In genomic region chr9:58295766-58296361, GRCm38 (mm10) we compare ENCODE assay signal across 8 mouse cellular contexts. TPM values are rescaled to one million over a fixed set of nuclear protein-coding genes. Genes with fewer than 3 reads are reported as not detected.
DNase-seq lines count a peak whose midpoint lies in the region; ATAC-seq and TF ChIP-seq lines count a peak whose summit lies in the region.

No protein-coding gene starts in this region.

- TF ChIP-seq CTCF in kidney, adult 2 months (conservative IDR thresholded peaks at IDR 0.05; ENCODE audit: insufficient read depth, insufficient read length, low read depth, low read length): no peak
- TF ChIP-seq CTCF in intestine, postnatal 0 days (IDR thresholded peaks at IDR 0.05; ENCODE audit: low read depth): peak; percentile 59

- WGBS in kidney, adult 2 months: 55% methylated on average over 9 of the region's 9 CpGs
- WGBS in intestine, postnatal 0 days: 47% methylated on average over 9 of the region's 9 CpGs

- 0 out of 2 replicates have a peak, but pooled peaks have one; percentile 8 for ATAC-seq in intestine, postnatal 0 days
- ATAC-seq in inflammation-experienced regulatory T-cells, adult 6 months: no peak
- no peak for ATAC-seq in megakaryocyte progenitor cell, adult 5-6 weeks (replicated peaks; ENCODE audit: poor library complexity)

- DNase-seq in kidney, adult 2 months: peak; percentile 63
- no peak for DNase-seq in kidney, adult 9 months
- peak; percentile 43 to 75 for DNase-seq in gastrocnemius, adult 8-10 months (ENCODE audit: low spot score in 2 of 2)
- DNase-seq in lung, postnatal 14 days: peak; percentile 63
- DNase-seq in cerebellum, postnatal 4 days (ENCODE audit: low spot score in 2 of 2): no peak

- no peak overlapping the region for H3K4me3 ChIP-seq in kidney, adult 2 months (ENCODE audit: insufficient read depth, low read depth, low read length)
- no peak overlapping the region for H3K4me3 ChIP-seq in intestine, postnatal 0 days (ENCODE audit: low read depth, low read length)

- no peaks in the 10 kb centered on the region for H3K36me3 ChIP-seq in kidney, adult 2 months (ENCODE audit: control insufficient read depth, insufficient read depth, low read length)
- H3K36me3 ChIP-seq in intestine, postnatal 0 days (ENCODE audit: control insufficient read depth, insufficient read depth): no peaks in the 10 kb centered on the region

- H3K4me2 ChIP-seq in intestine, postnatal 0 days (replicated peaks; ENCODE audit: low read depth): no peak overlapping the region

- H3K4me1 ChIP-seq in kidney, adult 2 months (ENCODE audit: control insufficient read depth, insufficient read depth, low read length): no peaks in the 10 kb centered on the region
- 0 out of 2 replicates have a peak, but pooled peaks cover 4% of the 10 kb centered on the region for H3K4me1 ChIP-seq in intestine, postnatal 0 days (replicated peaks; ENCODE audit: control insufficient read depth, insufficient read depth, low read length)

- H3K9ac ChIP-seq in intestine, postnatal 0 days (ENCODE audit: low read depth, low read length): no peak overlapping the region

- no peak overlapping the region for H3K27ac ChIP-seq in kidney, adult 2 months (ENCODE audit: insufficient read depth, low read depth, low read length)
- H3K27ac ChIP-seq in intestine, postnatal 0 days (ENCODE audit: low read depth, low read length): no peak overlapping the region

- no peak for TF ChIP-seq POLR2A in kidney, adult 2 months (IDR thresholded peaks at IDR 0.05; ENCODE audit: low read depth, low read length)

- H3K27me3 ChIP-seq in kidney, adult 2 months (replicated peaks; ENCODE audit: control insufficient read depth, insufficient read depth, low read length): no peaks in the 10 kb centered on the region
- H3K27me3 ChIP-seq in intestine, postnatal 0 days (replicated peaks; ENCODE audit: control insufficient read depth, insufficient read depth, low read length): no peaks in the 10 kb centered on the region

- no peaks in the 10 kb centered on the region for H3K9me3 ChIP-seq in intestine, postnatal 0 days (ENCODE audit: control insufficient read depth)

RNA-seq across cellular contexts. Expression of gene Loxl1, which starts 17.1 kb away (rescaled TPM):
- 32.3 and 41.8 TPM in 2 replicates for polyA plus RNA-seq in kidney, adult 2 months (2012; rRNA removed)
- 10 to 100 TPM in 2 of 4 experiments, 1 to 10 TPM in 2; 5.9 to 10.7 (median 8.9) TPM for total RNA-seq in gastrocnemius, adult 8-10 months (2022)
- polyA plus RNA-seq in intestine, postnatal 0 days (2015; fragmentation: Nextera tagmentation; extraction: Ambion mirVana): 21.6 and 23.8 TPM in 2 replicates
- polyA plus RNA-seq in inflammation-experienced regulatory T-cells, adult 6 months (2017; shearing (Covaris generic)): not detected
- not detected in 2 replicates for total RNA-seq in megakaryocyte progenitor cell, adult 5-6 weeks (2015)
- total RNA-seq in megakaryocyte progenitor cell, adult 5-6 weeks (2017): not detected in 2 replicates

RNA-seq across cellular contexts. Expression of gene Stoml1, which starts 42.9 kb away (rescaled TPM):
- 32.5 and 32.6 TPM in 2 replicates for polyA plus RNA-seq in kidney, adult 2 months (2012; rRNA removed)
- 10 to 100 TPM in 2 of 4 experiments, 1 to 10 TPM in 2; 8.6 to 10.8 (median 9.8) TPM for total RNA-seq in gastrocnemius, adult 8-10 months (2022)
- polyA plus RNA-seq in intestine, postnatal 0 days (2015; fragmentation: Nextera tagmentation; extraction: Ambion mirVana): 15.0 and 15.9 TPM in 2 replicates
- 10 to 100 TPM; 11.9 to 42.4 (median 32.1) TPM for polyA plus RNA-seq in inflammation-experienced regulatory T-cells, adult 6 months (2017; shearing (Covaris generic))
- 1.9 and 6.7 TPM in 2 replicates for total RNA-seq in megakaryocyte progenitor cell, adult 5-6 weeks (2015)
- 7.3 and 7.9 TPM in 2 replicates for total RNA-seq in megakaryocyte progenitor cell, adult 5-6 weeks (2017)

RNA-seq across cellular contexts. Expression of gene Pml, which starts 46.3 kb away (rescaled TPM):
- polyA plus RNA-seq in kidney, adult 2 months (2012; rRNA removed): 27.0 and 27.6 TPM in 2 replicates
- 1 to 10 TPM; 2.5 to 4.5 (median 3.1) TPM for total RNA-seq in gastrocnemius, adult 8-10 months (2022)
- 5.3 and 7.1 TPM in 2 replicates for polyA plus RNA-seq in intestine, postnatal 0 days (2015; fragmentation: Nextera tagmentation; extraction: Ambion mirVana)
- polyA plus RNA-seq in inflammation-experienced regulatory T-cells, adult 6 months (2017; shearing (Covaris generic)): 10 to 100 TPM; 40.6 to 53.9 (median 40.9) TPM
- total RNA-seq in megakaryocyte progenitor cell, adult 5-6 weeks (2015): 32.6 and 41.2 TPM in 2 replicates
- 13.2 and 14.5 TPM in 2 replicates for total RNA-seq in megakaryocyte progenitor cell, adult 5-6 weeks (2017)

Comparison
In these comparisons a context has a peak if more than half of its experiments do, and no peak if none do; other contexts are left out.
1. DNase-seq: peak in kidney, adult 2 months (single experiment), gastrocnemius, adult 8-10 months (2 of 2) and lung, postnatal 14 days (single experiment); none in kidney, adult 9 months (single experiment) and cerebellum, postnatal 4 days (0 of 2).
2. RNA of gene Loxl1, which starts 17.1 kb away (polyA plus RNA-seq): 32.3 to 41.8 TPM in kidney, adult 2 months and 21.6 to 23.8 TPM in intestine, postnatal 0 days; not detected in inflammation-experienced regulatory T-cells, adult 6 months; every median in the first group is over 10 times any median in the second.